Comparison of ENCODE assay signal across 16 mouse cellular contexts in the genomic region with DNA sequence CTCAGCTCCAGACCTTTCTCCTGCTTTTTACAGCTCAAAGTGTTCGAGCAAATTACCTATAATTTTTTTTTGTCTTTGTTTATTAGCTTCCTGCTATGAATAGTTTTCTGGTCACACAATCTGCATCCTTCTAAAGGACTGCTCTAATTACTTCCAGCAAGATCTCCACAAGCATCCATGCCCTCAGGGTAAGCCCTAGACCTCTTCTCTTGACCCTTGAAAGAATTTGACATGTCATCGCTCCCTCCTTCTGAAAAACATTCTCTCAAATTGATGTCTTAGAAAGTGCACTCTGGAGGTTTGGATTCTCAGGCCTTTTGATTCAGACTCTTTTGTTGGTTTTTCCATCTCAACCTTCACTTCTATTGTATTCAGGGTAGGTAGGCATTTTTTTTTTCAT.
"Had no signal": no experiment of that assay in that cellular context is flagged by ENCODE, and none has a peak within 500 bp of the region (broad histone marks: within the 10 kb centered on the region; RNA-seq: fewer than 3 reads in every experiment).

No protein-coding gene starts in this region.

- H3K27ac ChIP-seq: kidney, postnatal 0 days; limb, embryonic 12.5 days; liver, embryonic 15.5 days; midbrain, embryonic 10.5 days; neural tube, embryonic 15.5 days had no signal

- H3K4me1 ChIP-seq: limb, embryonic 12.5 days; liver, embryonic 15.5 days; midbrain, embryonic 10.5 days; neural tube, embryonic 15.5 days had no signal

- H3K4me2 ChIP-seq: limb, embryonic 12.5 days; liver, embryonic 15.5 days; neural tube, embryonic 15.5 days had no signal

- ATAC-seq: lung, postnatal 0 days had no signal

- H3K27me3 ChIP-seq: limb, embryonic 12.5 days; liver, embryonic 15.5 days; neural tube, embryonic 15.5 days had no signal

- H3K9ac ChIP-seq: limb, embryonic 12.5 days; liver, embryonic 15.5 days; neural tube, embryonic 15.5 days had no signal

- DNase-seq: kidney, adult 11 months; kidney, adult 9 months; kidney, postnatal 4 days; liver; lung, adult 2 months; lung, postnatal 36 days; midbrain, embryonic 14.5 days; right cerebral cortex, adult 18-20 months; right cerebral cortex, postnatal 25 days had no signal

- H3K4me3 ChIP-seq: limb, embryonic 12.5 days; liver, embryonic 15.5 days; midbrain, embryonic 10.5 days; myocyte; neural tube, embryonic 15.5 days had no signal

- H3K36me3 ChIP-seq: limb, embryonic 12.5 days; liver, embryonic 15.5 days; midbrain, embryonic 10.5 days; neural tube, embryonic 15.5 days had no signal

- H3K9me3 ChIP-seq: liver, embryonic 15.5 days; midbrain, embryonic 10.5 days; neural tube, embryonic 15.5 days had no signal
